Mouse (Mus musculus) E14TG2a.4 (cell line): ENCODE results near the gene Poc1b.

Experiments used
- H3K27me3 ChIP-seq: 2 replicates; pipeline ENCODE4 v1.6.1; 2014; ENCODE audit warnings: low read length, control low read depth; ENCODE audit not compliant: insufficient read depth
- H3K36me3 ChIP-seq: 2 replicates; pipeline ENCODE4 v1.6.1; 2014; ENCODE audit warnings: low read length, control low read depth; ENCODE audit not compliant: insufficient read depth
- H3K4me1 ChIP-seq: replicated peaks from 2 replicates; pipeline ENCODE4 v1.6.1; 2014; ENCODE audit warnings: low read depth, low read length, control low read depth
- H3K4me3 ChIP-seq: replicated peaks from 2 replicates; pipeline ENCODE4 v1.5.1; 2014; ENCODE audit warnings: mild to moderate bottlenecking, low read length
- H3K9me3 ChIP-seq: 2 replicates; pipeline ENCODE4 v1.6.1; 2014; ENCODE audit warnings: low read length, control low read depth
- CTCF ChIP-seq: conservative IDR thresholded peaks from 2 replicates; pipeline ENCODE4 v1.5.1; 2014; ENCODE audit warnings: low read length
- NANOG ChIP-seq: IDR thresholded peaks from 2 replicates; pipeline ENCODE4 v1.6.1; 2014; ENCODE audit warnings: borderline replicate concordance, low read length, mixed read lengths
- POU5F1 ChIP-seq: IDR thresholded peaks from 2 replicates; pipeline ENCODE4 v1.6.1; 2014; ENCODE audit warnings: low read length, borderline replicate concordance

Poc1b gene

GRCm38 (mm10) chr10:99107964-99108363 lies 1.1 kb downstream of the Poc1b start, which contains the start of gene Galnt4:
Galnt4 (plus strand) TSS chr10:99108159.
- TF ChIP-seq CTCF: peak; percentile 32
- TF ChIP-seq NANOG: no peak
- TF ChIP-seq POU5F1: no peak
- H3K4me3 ChIP-seq: peak within 1 kb of the TSS; percentile 96
- peaks cover 16% of the 10 kb centered on the region for H3K27me3 ChIP-seq
- H3K9me3 ChIP-seq: peaks cover 32% of the 10 kb centered on the region
- H3K4me1 ChIP-seq: peaks cover 31% of the 10 kb centered on the region
- peaks cover 15% of the 10 kb centered on the region for H3K36me3 ChIP-seq

- Histone ChIP-seq H3K4me3 (peak overlapping the region; percentile 96), H3K27me3 (peaks cover 16% of the 10 kb centered on the region), H3K4me1 (peaks cover 34% of the 10 kb centered on the region), H3K36me3 (peaks cover 15% of the 10 kb centered on the region), H3K9me3 (peaks cover 28% of the 10 kb centered on the region)
- no peak for TF ChIP-seq CTCF
- TF ChIP-seq NANOG: no peak
- no peak for TF ChIP-seq POU5F1
Observed at GRCm38 (mm10) chr10:99108431-99108982, 1.7 kb downstream of the Poc1b start.

GRCm38 (mm10) chr10:99113533-99113932 lies 6.7 kb downstream of the Poc1b start:
- Histone ChIP-seq H3K36me3 (peaks cover 15% of the 10 kb centered on the region), H3K9me3 (no peaks in the 10 kb centered on the region), H3K4me1 (peaks cover 65% of the 10 kb centered on the region)

GRCm38 (mm10) chr10:99114295-99114694 lies 7.5 kb downstream of the Poc1b start:
- Histone ChIP-seq H3K9me3 (no peaks in the 10 kb centered on the region), H3K4me3 (no peak overlapping the region), H3K27me3 (peaks cover 4% of the 10 kb centered on the region; the same call in 1 of the 2 replicates), H3K4me1 (peaks cover 65% of the 10 kb centered on the region), H3K36me3 (peaks cover 15% of the 10 kb centered on the region)
- TF ChIP-seq POU5F1 (no peak), CTCF (no peak)

More at GRCm38 (mm10) chr10:99113533-99113932, 6.7 kb downstream of the Poc1b start:
- H3K27me3 ChIP-seq: peaks cover 11% of the 10 kb centered on the region
- no peak overlapping the region for H3K4me3 ChIP-seq
- TF ChIP-seq NANOG (no peak), CTCF (no peak), POU5F1 (no peak)

GRCm38 (mm10) chr10:99115471-99116236 lies 8.8 kb downstream of the Poc1b start:
- H3K4me3 ChIP-seq: peak overlapping the region; percentile 57

GRCm38 (mm10) chr10:99116237-99116632 lies 9.4 kb downstream of the Poc1b start:
- Histone ChIP-seq H3K36me3 (peaks cover 3% of the 10 kb centered on the region; the same call in 1 of the 2 replicates), H3K4me1 (peaks cover 59% of the 10 kb centered on the region), H3K4me3 (peak overlapping the region; percentile 57), H3K9me3 (no peaks in the 10 kb centered on the region), H3K27me3 (no peaks in the 10 kb centered on the region)
- TF ChIP-seq POU5F1 (no peak), CTCF (no peak), NANOG (no peak)

More at GRCm38 (mm10) chr10:99115471-99116236, 8.8 kb downstream of the Poc1b start:
- Histone ChIP-seq H3K9me3 (no peaks in the 10 kb centered on the region), H3K4me1 (peaks cover 62% of the 10 kb centered on the region), H3K27me3 (no peaks in the 10 kb centered on the region), H3K36me3 (peaks cover 8% of the 10 kb centered on the region)
- TF ChIP-seq NANOG (no peak), POU5F1 (no peak), CTCF (no peak)

- TF ChIP-seq CTCF (no peak), NANOG (no peak), POU5F1 (no peak)
Observed at GRCm38 (mm10) chr10:99116650-99117615, 10.1 kb downstream of the Poc1b start.

GRCm38 (mm10) chr10:99117876-99118275 lies 11.0 kb downstream of the Poc1b start:
- Histone ChIP-seq H3K4me3 (no peak overlapping the region), H3K4me1 (peaks cover 56% of the 10 kb centered on the region), H3K27me3 (no peaks in the 10 kb centered on the region), H3K36me3 (no peaks in the 10 kb centered on the region), H3K9me3 (no peaks in the 10 kb centered on the region)
- TF ChIP-seq NANOG (no peak), CTCF (no peak), POU5F1 (no peak)

More at GRCm38 (mm10) chr10:99116650-99117615, 10.1 kb downstream of the Poc1b start:
- peak overlapping the region; percentile 57; the same call in 1 of the 2 replicates for H3K4me3 ChIP-seq
- H3K36me3 ChIP-seq: no peaks in the 10 kb centered on the region
- H3K27me3 ChIP-seq: no peaks in the 10 kb centered on the region
- H3K9me3 ChIP-seq: no peaks in the 10 kb centered on the region
- peaks cover 56% of the 10 kb centered on the region for H3K4me1 ChIP-seq
